Mouse (Mus musculus) ES-Bruce4 (cell line): ENCODE measurements around the gene Abhd12b.

ENCODE experiments used
- CTCF ChIP-seq: IDR thresholded peaks from one replicate; pipeline ENCODE4 v1.8.1; 2011; ENCODE audit warnings: low read depth, low read length
- EP300 ChIP-seq: IDR thresholded peaks from 2 replicates; pipeline ENCODE4 v1.6.1; 2011; ENCODE audit warnings: low read depth, low read length; ENCODE audit not compliant: insufficient read depth

DNA sequence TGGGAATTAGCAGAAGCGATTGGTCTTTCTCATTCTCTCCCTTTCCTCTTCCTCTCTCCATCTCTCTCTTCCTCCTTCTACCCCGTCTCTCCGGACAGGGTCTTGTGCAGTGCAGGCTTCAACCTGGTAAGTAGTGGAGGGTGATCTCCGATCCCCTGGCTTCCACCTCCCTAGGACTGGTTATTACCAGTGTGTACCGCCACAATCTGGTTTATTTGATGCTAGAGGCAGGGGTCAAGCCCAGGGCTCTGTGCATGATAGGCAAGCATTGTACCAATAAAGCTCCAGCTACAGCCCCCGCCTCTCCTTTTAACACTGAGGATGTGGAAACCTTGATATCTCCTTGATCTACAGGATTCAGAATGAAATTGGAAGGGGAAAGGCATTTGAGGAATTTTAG lies 59.7 kb downstream of the Abhd12b start:
- TF ChIP-seq CTCF = no peak
- TF ChIP-seq EP300 = no peak
